Mouse (Mus musculus): ENCODE data around the gene Alg14.

GRCm38 (mm10) chr3:121358850-121359249 lies 67.3 kb downstream of the Alg14 start:
- TF ChIP-seq GATA1 (IDR thresholded peaks at IDR 0.05; ENCODE audit: borderline replicate concordance, low read length) (no peak), FLI1 (IDR thresholded peaks at IDR 0.05; ENCODE audit: low read length) (no peak)

Measured in megakaryocyte, embryonic 14.5 days (primary cell).